Mouse (Mus musculus): ENCODE measurements around the gene Usp49. TPM values are rescaled to one million over a fixed set of nuclear protein-coding genes. Genes with fewer than 3 reads are reported as not detected.

Usp49 gene
- polyA plus RNA-seq, 1 experiment from 2014 or later, result 7.9 TPM

DNA sequence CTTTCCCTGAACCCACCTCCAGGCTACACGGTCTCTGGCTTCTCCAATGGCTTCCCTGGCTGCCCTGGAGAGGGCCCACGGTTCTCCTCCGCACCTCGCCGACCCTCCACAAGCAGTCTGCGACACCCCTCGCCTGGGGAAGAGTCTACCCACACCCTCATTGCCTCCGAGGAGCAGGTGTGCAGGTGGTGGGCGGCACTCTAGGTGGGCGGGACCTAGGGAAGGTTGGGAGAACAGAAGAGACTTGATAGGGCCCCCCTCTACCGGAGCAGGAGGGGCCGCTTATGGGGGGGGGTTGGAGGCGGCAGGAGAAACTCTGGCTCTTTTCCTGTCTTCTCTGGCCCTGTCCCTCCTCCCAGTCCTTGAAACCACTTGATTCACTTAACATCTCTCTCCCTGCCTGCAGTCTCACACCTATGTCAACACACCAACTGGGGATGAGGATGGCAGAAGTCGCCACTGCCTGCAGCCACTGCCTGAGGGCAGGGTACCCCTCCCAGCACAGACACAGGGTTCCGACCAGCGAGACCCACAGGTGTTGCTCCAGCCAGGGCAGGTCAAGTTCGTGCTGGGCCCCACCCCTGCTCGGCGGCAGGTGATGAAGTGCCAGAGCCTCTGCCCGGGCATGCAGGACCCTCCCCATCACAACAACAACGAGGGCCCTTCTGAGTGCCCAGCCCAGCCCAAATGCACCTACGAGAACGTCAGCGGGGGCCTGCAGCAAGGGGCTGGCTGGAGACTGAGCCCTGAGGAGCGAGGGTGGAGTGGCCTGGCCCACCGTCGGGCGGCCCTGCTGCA, 72.3 kb downstream of the Usp49 start:
- Histone ChIP-seq H3K4me2 (ENCODE audit: low read depth) (no peak overlapping the region), H3K9ac (ENCODE audit: low read length) (peak overlapping the region; percentile 18; the same call in 1 of the 2 replicates), H3K27ac (ENCODE audit: low read depth, low read length) (no peak overlapping the region), H3K4me3 (ENCODE audit: low read depth, low read length) (no peak overlapping the region), H3K4me1 (ENCODE audit: control insufficient read depth, insufficient read depth, low read length) (no peaks in the 10 kb centered on the region), H3K27me3 (ENCODE audit: control insufficient read depth, insufficient read depth, low read length) (peaks cover 7% of the 10 kb centered on the region; the same call in 1 of the 2 replicates), H3K36me3 (ENCODE audit: control insufficient read depth, insufficient read depth, low read length) (no peaks in the 10 kb centered on the region), H3K9me3 (ENCODE audit: control insufficient read depth, low read length) (no peaks in the 10 kb centered on the region)
- DNase-seq (ENCODE audit: low spot score) (no peak), ATAC-seq (ENCODE audit: insufficient read depth, low FRiP score, low TSS enrichment) (no peak)
- 28% methylated on average over 28 of the region's 28 CpGs for WGBS

DNA sequence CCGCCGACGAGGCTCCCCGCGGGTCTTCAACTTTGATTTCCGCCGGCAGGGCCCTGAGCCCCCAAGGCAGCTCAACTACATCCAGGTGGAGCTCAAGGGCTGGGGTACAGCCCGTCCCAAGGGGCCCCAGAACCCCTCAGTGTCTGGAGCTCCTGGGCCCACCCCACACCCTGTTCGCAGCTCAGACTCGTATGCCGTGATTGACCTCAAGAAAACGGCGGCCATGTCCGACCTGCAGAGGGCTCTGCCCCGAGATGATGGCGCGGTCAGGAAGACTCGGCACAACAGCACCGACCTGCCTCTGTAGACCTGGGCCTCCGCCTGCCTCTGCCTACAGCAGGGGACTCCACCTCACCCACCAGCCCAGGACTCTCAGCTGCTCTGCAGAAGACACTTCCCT, 73.1 kb downstream of the Usp49 start:
- no peak for DNase-seq (ENCODE audit: low spot score)
- Histone ChIP-seq H3K4me3 (ENCODE audit: low read depth, low read length) (no peak overlapping the region), H3K4me2 (ENCODE audit: low read depth) (no peak overlapping the region), H3K4me1 (ENCODE audit: control insufficient read depth, insufficient read depth, low read length) (no peaks in the 10 kb centered on the region), H3K9ac (ENCODE audit: low read length) (peak overlapping the region; percentile 18; the same call in 1 of the 2 replicates), H3K27ac (ENCODE audit: low read depth, low read length) (no peak overlapping the region), H3K27me3 (ENCODE audit: control insufficient read depth, insufficient read depth, low read length) (peaks cover 7% of the 10 kb centered on the region; the same call in 1 of the 2 replicates), H3K36me3 (ENCODE audit: control insufficient read depth, insufficient read depth, low read length) (no peaks in the 10 kb centered on the region), H3K9me3 (ENCODE audit: control insufficient read depth, low read length) (no peaks in the 10 kb centered on the region)
- 18% methylated on average over 20 of the region's 20 CpGs for WGBS
- ATAC-seq (ENCODE audit: insufficient read depth, low FRiP score, low TSS enrichment), result no peak

DNA sequence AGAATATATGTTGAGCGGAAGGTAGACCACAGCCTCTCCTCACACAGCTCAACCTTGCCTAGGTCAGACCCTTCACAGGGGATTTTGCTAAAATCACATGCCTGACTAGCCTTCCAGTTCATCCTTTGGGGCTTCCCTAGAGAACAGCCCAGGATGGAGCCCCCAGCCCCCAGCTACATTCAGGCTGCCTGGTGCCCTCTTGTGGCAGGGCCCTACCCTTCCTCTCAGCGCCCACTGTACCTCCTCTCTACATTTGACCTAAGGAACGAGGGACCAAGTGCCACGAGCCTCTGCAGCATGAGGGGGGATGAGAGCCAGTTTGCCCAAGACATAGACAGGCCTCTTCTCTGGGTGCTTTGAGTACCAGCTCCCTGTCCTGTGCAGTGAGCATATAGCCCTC, 74.2 kb downstream of the Usp49 start:
- H3K27me3 ChIP-seq (ENCODE audit: control insufficient read depth, insufficient read depth, low read length), result peaks cover 7% of the 10 kb centered on the region; the same call in 1 of the 2 replicates
- no peaks in the 10 kb centered on the region for H3K36me3 ChIP-seq (ENCODE audit: control insufficient read depth, insufficient read depth, low read length)
- ATAC-seq (ENCODE audit: insufficient read depth, low FRiP score, low TSS enrichment) (no peak), DNase-seq (ENCODE audit: low spot score) (no peak)
- no peak overlapping the region for H3K27ac ChIP-seq (ENCODE audit: low read depth, low read length)
- no peak overlapping the region for H3K4me3 ChIP-seq (ENCODE audit: low read depth, low read length)
- WGBS, result 76% methylated on average over 4 of the region's 4 CpGs
- H3K9me3 ChIP-seq (ENCODE audit: control insufficient read depth, low read length), result no peaks in the 10 kb centered on the region
- H3K4me1 ChIP-seq (ENCODE audit: control insufficient read depth, insufficient read depth, low read length), result no peaks in the 10 kb centered on the region
- H3K9ac ChIP-seq (ENCODE audit: low read length), result no peak overlapping the region
- no peak overlapping the region for H3K4me2 ChIP-seq (ENCODE audit: low read depth)

DNA sequence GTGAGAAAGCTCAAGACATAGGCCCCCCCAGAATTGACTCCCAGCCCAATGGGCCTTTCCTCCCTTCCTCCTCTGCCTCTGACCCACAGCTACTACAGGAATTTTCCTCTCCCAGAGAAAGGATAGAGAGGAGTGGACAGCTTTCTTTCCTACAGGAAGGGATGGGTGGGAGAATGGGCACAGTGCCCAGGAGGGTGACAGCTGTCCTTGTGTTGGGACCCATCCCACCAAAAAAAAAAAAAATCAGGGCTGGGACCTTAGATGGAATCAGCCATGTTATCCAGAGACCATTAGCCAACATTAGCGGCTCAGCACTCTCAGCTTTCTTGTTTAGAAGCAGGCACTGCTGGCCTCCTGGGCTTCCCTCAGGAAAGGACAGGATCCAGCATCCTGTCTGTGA, 75.7 kb downstream of the Usp49 start:
- Histone ChIP-seq H3K4me2 (ENCODE audit: low read depth) (no peak overlapping the region), H3K36me3 (ENCODE audit: control insufficient read depth, insufficient read depth, low read length) (no peaks in the 10 kb centered on the region), H3K27ac (ENCODE audit: low read depth, low read length) (no peak overlapping the region), H3K9ac (ENCODE audit: low read length) (no peak overlapping the region), H3K9me3 (ENCODE audit: control insufficient read depth, low read length) (no peaks in the 10 kb centered on the region), H3K4me1 (ENCODE audit: control insufficient read depth, insufficient read depth, low read length) (no peaks in the 10 kb centered on the region), H3K27me3 (ENCODE audit: control insufficient read depth, insufficient read depth, low read length) (peaks cover 7% of the 10 kb centered on the region; the same call in 1 of the 2 replicates), H3K4me3 (ENCODE audit: low read depth, low read length) (no peak overlapping the region)
- DNase-seq (ENCODE audit: low spot score) (no peak), ATAC-seq (ENCODE audit: insufficient read depth, low FRiP score, low TSS enrichment) (no peak)
- 71% methylated on average over 1 of the region's 1 CpGs for WGBS

DNA sequence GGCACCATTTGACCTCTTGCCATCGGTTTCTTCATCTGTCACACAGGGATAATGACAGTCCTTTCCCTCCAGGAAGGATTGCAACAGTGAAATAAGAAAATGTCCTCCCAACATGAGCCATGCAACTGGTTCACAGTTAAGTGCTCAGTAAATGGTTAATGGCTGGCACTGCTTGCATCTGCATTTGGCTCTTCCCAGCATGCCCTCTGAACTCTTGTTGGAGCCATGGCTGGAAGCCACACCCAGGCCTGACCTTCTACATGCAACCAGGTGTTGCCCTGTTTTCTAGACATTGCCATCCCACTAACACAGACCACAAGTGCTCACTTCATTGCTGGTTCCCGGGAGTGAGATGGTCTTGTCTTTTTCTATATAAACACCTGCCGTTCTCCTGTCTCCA, 77.5 kb downstream of the Usp49 start:
- Histone ChIP-seq H3K27me3 (ENCODE audit: control insufficient read depth, insufficient read depth, low read length) (peaks cover 5% of the 10 kb centered on the region; the same call in 1 of the 2 replicates), H3K9me3 (ENCODE audit: control insufficient read depth, low read length) (no peaks in the 10 kb centered on the region), H3K36me3 (ENCODE audit: control insufficient read depth, insufficient read depth, low read length) (no peaks in the 10 kb centered on the region), H3K27ac (ENCODE audit: low read depth, low read length) (no peak overlapping the region), H3K4me3 (ENCODE audit: low read depth, low read length) (no peak overlapping the region), H3K9ac (ENCODE audit: low read length) (no peak overlapping the region), H3K4me2 (ENCODE audit: low read depth) (no peak overlapping the region), H3K4me1 (ENCODE audit: control insufficient read depth, insufficient read depth, low read length) (no peaks in the 10 kb centered on the region)
- DNase-seq (ENCODE audit: low spot score), result no peak
- ATAC-seq (ENCODE audit: insufficient read depth, low FRiP score, low TSS enrichment), result no peak
- WGBS, result 87% methylated on average over 3 of the region's 3 CpGs

DNA sequence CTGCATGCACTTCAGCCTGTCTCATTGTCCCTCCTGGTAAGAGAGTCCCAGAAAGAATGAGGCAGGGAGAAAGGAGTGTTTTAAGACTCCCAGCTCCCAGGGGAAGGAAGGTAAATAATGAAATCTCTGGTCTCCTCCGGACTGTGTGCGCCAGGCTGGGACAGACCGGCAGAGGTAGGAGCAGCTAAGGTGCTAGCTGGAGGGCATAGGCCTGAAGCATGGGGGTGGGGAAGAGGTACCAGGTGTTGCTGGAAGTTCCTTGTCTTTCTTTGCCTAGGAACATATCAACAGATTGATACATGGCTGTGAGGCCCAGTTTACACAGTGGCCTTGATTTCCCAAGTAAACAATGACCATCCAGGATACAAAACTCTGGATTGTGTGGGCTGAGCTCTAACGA, 78.5 kb downstream of the Usp49 start:
- Histone ChIP-seq H3K4me2 (ENCODE audit: low read depth) (no peak overlapping the region), H3K4me3 (ENCODE audit: low read depth, low read length) (no peak overlapping the region), H3K36me3 (ENCODE audit: control insufficient read depth, insufficient read depth, low read length) (no peaks in the 10 kb centered on the region), H3K9ac (ENCODE audit: low read length) (no peak overlapping the region), H3K9me3 (ENCODE audit: control insufficient read depth, low read length) (no peaks in the 10 kb centered on the region), H3K27ac (ENCODE audit: low read depth, low read length) (no peak overlapping the region), H3K27me3 (ENCODE audit: control insufficient read depth, insufficient read depth, low read length) (no peaks in the 10 kb centered on the region), H3K4me1 (ENCODE audit: control insufficient read depth, insufficient read depth, low read length) (no peaks in the 10 kb centered on the region)
- DNase-seq (ENCODE audit: low spot score) (no peak), ATAC-seq (ENCODE audit: insufficient read depth, low FRiP score, low TSS enrichment) (no peak)
- WGBS, result 94% methylated on average over 4 of the region's 4 CpGs

DNA sequence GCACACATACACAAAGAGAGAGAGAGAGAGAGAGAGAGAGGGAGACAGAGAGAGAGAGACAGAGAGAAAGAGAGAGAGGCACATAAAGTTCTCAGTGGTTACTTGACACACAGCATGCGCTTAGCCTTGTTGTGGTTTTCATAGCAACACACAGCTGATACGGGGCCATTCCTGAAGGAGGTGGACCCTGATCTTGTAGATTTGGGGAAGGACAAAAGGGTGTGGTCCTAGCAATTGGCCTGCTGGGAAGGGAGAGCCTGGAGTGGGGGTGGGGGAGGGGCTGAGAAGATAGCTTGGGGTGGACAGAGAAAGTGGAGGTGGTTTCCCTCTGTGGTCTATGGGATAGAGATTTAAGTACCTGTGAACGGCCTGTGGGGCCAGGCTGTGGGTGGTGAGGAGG, 79.5 kb downstream of the Usp49 start:
- H3K9me3 ChIP-seq (ENCODE audit: control insufficient read depth, low read length), result no peaks in the 10 kb centered on the region
- 78% methylated on average over 3 of the region's 3 CpGs for WGBS
- no peak overlapping the region for H3K27ac ChIP-seq (ENCODE audit: low read depth, low read length)
- ATAC-seq (ENCODE audit: insufficient read depth, low FRiP score, low TSS enrichment), result no peak
- no peak for DNase-seq (ENCODE audit: low spot score)
- H3K4me2 ChIP-seq (ENCODE audit: low read depth), result no peak overlapping the region
- H3K9ac ChIP-seq (ENCODE audit: low read length), result no peak overlapping the region
- no peak overlapping the region for H3K4me3 ChIP-seq (ENCODE audit: low read depth, low read length)
- H3K36me3 ChIP-seq (ENCODE audit: control insufficient read depth, insufficient read depth, low read length), result no peaks in the 10 kb centered on the region
- H3K4me1 ChIP-seq (ENCODE audit: control insufficient read depth, insufficient read depth, low read length), result no peaks in the 10 kb centered on the region
- no peaks in the 10 kb centered on the region for H3K27me3 ChIP-seq (ENCODE audit: control insufficient read depth, insufficient read depth, low read length)

DNA sequence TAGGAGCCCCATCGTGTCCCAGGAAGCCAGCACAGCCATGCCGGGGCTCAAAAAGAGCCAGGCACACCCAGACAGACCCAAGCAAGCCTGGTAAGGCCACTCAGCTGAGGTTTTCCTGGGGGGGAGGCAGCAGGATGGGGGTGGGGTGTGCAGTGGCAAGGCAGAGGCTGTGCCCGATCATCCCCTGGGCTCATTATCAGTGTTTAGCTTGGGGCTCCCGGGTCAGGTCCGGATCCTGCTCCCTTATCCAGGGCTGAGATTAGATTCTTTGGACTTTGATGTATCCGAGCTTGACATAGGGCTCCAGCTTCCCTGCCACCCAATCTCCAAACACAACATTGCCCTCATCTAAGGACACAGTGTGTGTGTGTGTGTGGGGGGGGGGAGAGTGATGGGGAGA, 81.4 kb downstream of the Usp49 start:
- no peak overlapping the region for H3K27ac ChIP-seq (ENCODE audit: low read depth, low read length)
- no peaks in the 10 kb centered on the region for H3K9me3 ChIP-seq (ENCODE audit: control insufficient read depth, low read length)
- no peaks in the 10 kb centered on the region for H3K36me3 ChIP-seq (ENCODE audit: control insufficient read depth, insufficient read depth, low read length)
- DNase-seq (ENCODE audit: low spot score) (no peak), ATAC-seq (ENCODE audit: insufficient read depth, low FRiP score, low TSS enrichment) (no peak)
- no peaks in the 10 kb centered on the region for H3K27me3 ChIP-seq (ENCODE audit: control insufficient read depth, insufficient read depth, low read length)
- 73% methylated on average over 6 of the region's 6 CpGs for WGBS
- H3K4me1 ChIP-seq (ENCODE audit: control insufficient read depth, insufficient read depth, low read length), result no peaks in the 10 kb centered on the region
- no peak overlapping the region for H3K4me3 ChIP-seq (ENCODE audit: low read depth, low read length)
- no peak overlapping the region for H3K9ac ChIP-seq (ENCODE audit: low read length)
- no peak overlapping the region for H3K4me2 ChIP-seq (ENCODE audit: low read depth)

DNA sequence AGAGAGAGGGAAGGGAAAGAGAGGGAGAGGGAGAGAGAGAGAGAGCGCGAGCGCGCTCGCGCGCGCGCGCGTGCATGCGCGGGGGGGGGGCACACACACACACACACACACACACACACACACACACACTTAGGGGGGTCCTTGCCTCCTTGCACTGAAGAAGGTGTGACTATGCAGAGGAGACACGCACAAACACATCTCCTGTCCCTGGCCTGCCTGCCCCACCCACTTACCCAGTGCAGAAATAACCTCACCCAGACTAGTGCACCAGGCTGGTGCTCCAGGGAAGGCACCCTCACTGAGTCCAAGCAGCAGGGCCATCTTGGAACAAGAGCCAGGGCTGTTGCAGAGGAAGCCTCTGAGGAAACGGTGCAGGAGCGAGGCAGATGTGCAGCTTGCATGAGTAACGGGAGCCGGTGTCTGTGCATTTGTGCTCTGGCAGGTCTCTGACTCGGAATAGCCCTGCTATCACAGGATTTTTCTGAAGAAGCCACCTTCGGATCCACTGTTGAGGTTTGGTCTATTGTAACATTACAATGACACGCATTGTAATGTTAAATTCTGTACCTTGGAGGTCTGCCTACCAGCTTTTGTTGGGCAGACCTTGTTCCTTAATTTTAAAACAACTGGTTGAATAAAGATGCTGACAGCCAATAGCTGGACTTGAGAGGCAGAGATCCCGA, 82.5 kb downstream of the Usp49 start:
- Histone ChIP-seq H3K27ac (ENCODE audit: low read depth, low read length) (no peak overlapping the region), H3K27me3 (ENCODE audit: control insufficient read depth, insufficient read depth, low read length) (no peaks in the 10 kb centered on the region), H3K9me3 (ENCODE audit: control insufficient read depth, low read length) (no peaks in the 10 kb centered on the region), H3K9ac (ENCODE audit: low read length) (no peak overlapping the region), H3K4me2 (ENCODE audit: low read depth) (no peak overlapping the region), H3K4me3 (ENCODE audit: low read depth, low read length) (no peak overlapping the region), H3K4me1 (ENCODE audit: control insufficient read depth, insufficient read depth, low read length) (no peaks in the 10 kb centered on the region), H3K36me3 (ENCODE audit: control insufficient read depth, insufficient read depth, low read length) (no peaks in the 10 kb centered on the region)
- DNase-seq (ENCODE audit: low spot score) (no peak), ATAC-seq (ENCODE audit: insufficient read depth, low FRiP score, low TSS enrichment) (no peak)
- WGBS, result 46% methylated on average over 22 of the region's 22 CpGs
